Mouse (Mus musculus): Measurements from ENCODE around the gene 0610010K14Rik. TPM values are rescaled to one million over a fixed set of nuclear protein-coding genes. Genes with fewer than 3 reads are reported as not detected.

The 0610010K14Rik gene
- 202 and 245 TPM in 2 replicates for polyA plus RNA-seq (2014; fragmentation: Nextera tagmentation; extraction: Ambion mirVana)

- ATAC-seq (peak; percentile 95), DNase-seq (ENCODE audit: low spot score) (peak; percentile 98)
- Histone ChIP-seq H3K4me3 (ENCODE audit: low read depth, low read length) (peak within 1 kb of the TSS; percentile 55), H3K27me3 (replicated peaks; ENCODE audit: control insufficient read depth, insufficient read depth, low read length) (no peaks in the 10 kb centered on the region), H3K4me1 (ENCODE audit: control insufficient read depth, insufficient read depth, low read length) (peaks cover 24% of the 10 kb centered on the region), H3K4me2 (ENCODE audit: low read length) (peak within 1 kb of the TSS; percentile 99), H3K27ac (ENCODE audit: low read depth, low read length) (peak within 1 kb of the TSS; percentile 89), H3K9ac (ENCODE audit: low read length) (peak within 1 kb of the TSS; percentile 72), H3K9me3 (replicated peaks; ENCODE audit: control insufficient read depth, low read length) (no peaks in the 10 kb centered on the region), H3K36me3 (ENCODE audit: control insufficient read depth, insufficient read depth, low read length) (peaks cover 18% of the 10 kb centered on the region)
- under 1% methylated on average over 67 of the region's 70 CpGs for WGBS
Observed at GRCm38 (mm10) chr11:70237457-70238167, at the start of gene 0610010K14Rik. Gene 0610010K14Rik, minus strand, starts transcription at chr11:70237914.

GRCm38 (mm10) chr11:70285686-70286085, 48.0 kb upstream of the 0610010K14Rik start:
- H3K4me2 ChIP-seq (ENCODE audit: low read length): no peak overlapping the region
- H3K4me3 ChIP-seq (ENCODE audit: low read depth, low read length): no peak overlapping the region
- H3K9me3 ChIP-seq (replicated peaks; ENCODE audit: control insufficient read depth, low read length): no peaks in the 10 kb centered on the region
- no peak overlapping the region for H3K27ac ChIP-seq (ENCODE audit: low read depth, low read length)
- ATAC-seq (no peak), DNase-seq (ENCODE audit: low spot score) (no peak)
- H3K4me1 ChIP-seq (ENCODE audit: control insufficient read depth, insufficient read depth, low read length): no peaks in the 10 kb centered on the region
- no peaks in the 10 kb centered on the region for H3K36me3 ChIP-seq (ENCODE audit: control insufficient read depth, insufficient read depth, low read length)
- no peak overlapping the region for H3K9ac ChIP-seq (ENCODE audit: low read length)
- no peaks in the 10 kb centered on the region for H3K27me3 ChIP-seq (replicated peaks; ENCODE audit: control insufficient read depth, insufficient read depth, low read length)
- WGBS: 84% methylated on average over 5 of the region's 5 CpGs

- Histone ChIP-seq H3K4me3 (ENCODE audit: low read depth, low read length) (no peak overlapping the region), H3K9ac (ENCODE audit: low read length) (no peak overlapping the region), H3K27ac (ENCODE audit: low read depth, low read length) (no peak overlapping the region), H3K4me1 (ENCODE audit: control insufficient read depth, insufficient read depth, low read length) (no peaks in the 10 kb centered on the region), H3K27me3 (replicated peaks; ENCODE audit: control insufficient read depth, insufficient read depth, low read length) (no peaks in the 10 kb centered on the region), H3K9me3 (replicated peaks; ENCODE audit: control insufficient read depth, low read length) (no peaks in the 10 kb centered on the region), H3K4me2 (ENCODE audit: low read length) (no peak overlapping the region), H3K36me3 (ENCODE audit: control insufficient read depth, insufficient read depth, low read length) (no peaks in the 10 kb centered on the region)
- ATAC-seq (no peak), DNase-seq (ENCODE audit: low spot score) (no peak)
- WGBS: 89% methylated on average over 3 of the region's 3 CpGs
Observed at GRCm38 (mm10) chr11:70284757-70285156, 47.0 kb upstream of the 0610010K14Rik start.

- DNase-seq (ENCODE audit: low spot score) (no peak), ATAC-seq (no peak)
- Histone ChIP-seq H3K9ac (ENCODE audit: low read length) (no peak overlapping the region), H3K27me3 (replicated peaks; ENCODE audit: control insufficient read depth, insufficient read depth, low read length) (no peaks in the 10 kb centered on the region), H3K36me3 (ENCODE audit: control insufficient read depth, insufficient read depth, low read length) (no peaks in the 10 kb centered on the region), H3K4me3 (ENCODE audit: low read depth, low read length) (no peak overlapping the region), H3K4me2 (ENCODE audit: low read length) (no peak overlapping the region), H3K27ac (ENCODE audit: low read depth, low read length) (no peak overlapping the region), H3K4me1 (ENCODE audit: control insufficient read depth, insufficient read depth, low read length) (no peaks in the 10 kb centered on the region), H3K9me3 (replicated peaks; ENCODE audit: control insufficient read depth, low read length) (no peaks in the 10 kb centered on the region)
- 81% methylated on average over 4 of the region's 4 CpGs for WGBS
Observed at GRCm38 (mm10) chr11:70283666-70284065, 46.0 kb upstream of the 0610010K14Rik start.

GRCm38 (mm10) chr11:70280441-70280840, 42.7 kb upstream of the 0610010K14Rik start:
- WGBS: 55% methylated on average over 3 of the region's 3 CpGs
- Histone ChIP-seq H3K27ac (ENCODE audit: low read depth, low read length) (no peak overlapping the region), H3K27me3 (replicated peaks; ENCODE audit: control insufficient read depth, insufficient read depth, low read length) (no peaks in the 10 kb centered on the region), H3K9ac (ENCODE audit: low read length) (no peak overlapping the region), H3K4me3 (ENCODE audit: low read depth, low read length) (no peak overlapping the region), H3K9me3 (replicated peaks; ENCODE audit: control insufficient read depth, low read length) (no peaks in the 10 kb centered on the region), H3K36me3 (ENCODE audit: control insufficient read depth, insufficient read depth, low read length) (no peaks in the 10 kb centered on the region), H3K4me1 (ENCODE audit: control insufficient read depth, insufficient read depth, low read length) (no peaks in the 10 kb centered on the region), H3K4me2 (ENCODE audit: low read length) (no peak overlapping the region)
- DNase-seq (ENCODE audit: low spot score) (peak; percentile 16), ATAC-seq (no peak)

- DNase-seq (ENCODE audit: low spot score) (no peak), ATAC-seq (no peak)
- H3K4me2 ChIP-seq (ENCODE audit: low read length): no peak overlapping the region
- H3K4me1 ChIP-seq (ENCODE audit: control insufficient read depth, insufficient read depth, low read length): no peaks in the 10 kb centered on the region
- H3K4me3 ChIP-seq (ENCODE audit: low read depth, low read length): no peak overlapping the region
- no peaks in the 10 kb centered on the region for H3K9me3 ChIP-seq (replicated peaks; ENCODE audit: control insufficient read depth, low read length)
- no peaks in the 10 kb centered on the region for H3K27me3 ChIP-seq (replicated peaks; ENCODE audit: control insufficient read depth, insufficient read depth, low read length)
- no peaks in the 10 kb centered on the region for H3K36me3 ChIP-seq (ENCODE audit: control insufficient read depth, insufficient read depth, low read length)
- H3K9ac ChIP-seq (ENCODE audit: low read length): no peak overlapping the region
- WGBS: 86% methylated on average over 3 of the region's 3 CpGs
- H3K27ac ChIP-seq (ENCODE audit: low read depth, low read length): no peak overlapping the region
Observed at GRCm38 (mm10) chr11:70278961-70279360, 41.2 kb upstream of the 0610010K14Rik start.

GRCm38 (mm10) chr11:70271641-70272040, 33.9 kb upstream of the 0610010K14Rik start:
- H3K4me3 ChIP-seq (ENCODE audit: low read depth, low read length): no peak overlapping the region
- H3K4me2 ChIP-seq (ENCODE audit: low read length): no peak overlapping the region
- no peak for ATAC-seq

GRCm38 (mm10) chr11:70266405-70266804, 28.7 kb upstream of the 0610010K14Rik start:
- WGBS: 76% methylated on average over 1 of the region's 1 CpGs
- no peak for ATAC-seq
- H3K36me3 ChIP-seq (ENCODE audit: control insufficient read depth, insufficient read depth, low read length): no peaks in the 10 kb centered on the region

More at GRCm38 (mm10) chr11:70271641-70272040, 33.9 kb upstream of the 0610010K14Rik start:
- no peak overlapping the region for H3K27ac ChIP-seq (ENCODE audit: low read depth, low read length)
- H3K27me3 ChIP-seq (replicated peaks; ENCODE audit: control insufficient read depth, insufficient read depth, low read length): no peaks in the 10 kb centered on the region
- no peaks in the 10 kb centered on the region for H3K36me3 ChIP-seq (ENCODE audit: control insufficient read depth, insufficient read depth, low read length)
- H3K9me3 ChIP-seq (replicated peaks; ENCODE audit: control insufficient read depth, low read length): no peaks in the 10 kb centered on the region
- WGBS: 85% methylated on average over 7 of the region's 7 CpGs
- DNase-seq (ENCODE audit: low spot score): no peak
- no peaks in the 10 kb centered on the region for H3K4me1 ChIP-seq (ENCODE audit: control insufficient read depth, insufficient read depth, low read length)
- H3K9ac ChIP-seq (ENCODE audit: low read length): no peak overlapping the region

GRCm38 (mm10) chr11:70265819-70266218, 28.1 kb upstream of the 0610010K14Rik start:
- no peak for DNase-seq (ENCODE audit: low spot score)
- Histone ChIP-seq H3K36me3 (ENCODE audit: control insufficient read depth, insufficient read depth, low read length) (no peaks in the 10 kb centered on the region), H3K9ac (ENCODE audit: low read length) (no peak overlapping the region), H3K9me3 (replicated peaks; ENCODE audit: control insufficient read depth, low read length) (no peaks in the 10 kb centered on the region), H3K4me2 (ENCODE audit: low read length) (no peak overlapping the region), H3K27ac (ENCODE audit: low read depth, low read length) (no peak overlapping the region), H3K4me3 (ENCODE audit: low read depth, low read length) (no peak overlapping the region), H3K4me1 (ENCODE audit: control insufficient read depth, insufficient read depth, low read length) (no peaks in the 10 kb centered on the region), H3K27me3 (replicated peaks; ENCODE audit: control insufficient read depth, insufficient read depth, low read length) (0 out of 2 replicates have a peak, but pooled peaks cover 3% of the 10 kb centered on the region)
- WGBS: 86% methylated on average over 4 of the region's 4 CpGs
- no peak for ATAC-seq

More at GRCm38 (mm10) chr11:70266405-70266804, 28.7 kb upstream of the 0610010K14Rik start:
- H3K27ac ChIP-seq (ENCODE audit: low read depth, low read length): no peak overlapping the region
- no peak overlapping the region for H3K4me3 ChIP-seq (ENCODE audit: low read depth, low read length)
- H3K9me3 ChIP-seq (replicated peaks; ENCODE audit: control insufficient read depth, low read length): no peaks in the 10 kb centered on the region
- H3K4me2 ChIP-seq (ENCODE audit: low read length): no peak overlapping the region
- no peak for DNase-seq (ENCODE audit: low spot score)
- 0 out of 2 replicates have a peak, but pooled peaks cover 3% of the 10 kb centered on the region for H3K27me3 ChIP-seq (replicated peaks; ENCODE audit: control insufficient read depth, insufficient read depth, low read length)
- no peak overlapping the region for H3K9ac ChIP-seq (ENCODE audit: low read length)
- H3K4me1 ChIP-seq (ENCODE audit: control insufficient read depth, insufficient read depth, low read length): no peaks in the 10 kb centered on the region
